Mouse (Mus musculus) embryonic facial prominence, embryonic 11.5 days (tissue): ENCODE data around the gene Fryl. TPM values are rescaled to one million over a fixed set of nuclear protein-coding genes. Genes with fewer than 3 reads are reported as not detected.

Experiments
- ATAC-seq: fragments of 200-750 bp; cut with Nextera tagmentation; replicated peaks from 2 replicates; pipeline ENCODE4 v1.8.0; 2017; ENCODE audit warnings: low read depth; ENCODE audit not compliant: insufficient number of reproducible peaks, low FRiP score, low TSS enrichment
- DNase-seq: peaks from one replicate; pipeline ENCODE4 v3.0.0-alpha.2; 2015; ENCODE audit warnings: low spot score
- H3K27ac ChIP-seq: fragments of 300-500 bp; sonication (generic); replicated peaks from 2 replicates; pipeline ENCODE4 v1.5.1; 2014; ENCODE audit warnings: mild to moderate bottlenecking, low read depth, low read length, control low read depth
- H3K27me3 ChIP-seq: fragments of 300-500 bp; sonication (generic); 2 replicates; pipeline ENCODE4 v1.6.1; 2014; ENCODE audit warnings: mild to moderate bottlenecking, low read length, moderate library complexity, mixed read lengths; ENCODE audit not compliant: control insufficient read depth, insufficient read depth
- H3K36me3 ChIP-seq: fragments of 300-500 bp; sonication (generic); replicated peaks from 2 replicates; pipeline ENCODE4 v1.6.1; 2014; ENCODE audit warnings: low read depth, mild to moderate bottlenecking, low read length, moderate library complexity, mixed read lengths; ENCODE audit not compliant: control insufficient read depth, insufficient read depth
- H3K4me1 ChIP-seq: fragments of 300-500 bp; sonication (generic); 2 replicates; pipeline ENCODE4 v1.6.1; 2014; ENCODE audit warnings: low read length, mixed read lengths; ENCODE audit not compliant: control insufficient read depth, insufficient read depth
- H3K4me2 ChIP-seq: fragments of 300-500 bp; sonication (generic); 2 replicates; pipeline ENCODE4 v1.6.1; 2014; ENCODE audit warnings: low read depth, mild to moderate bottlenecking, control low read depth, low read length, moderate library complexity
- H3K4me3 ChIP-seq: fragments of 300-500 bp; sonication (generic); 2 replicates; pipeline ENCODE4 v1.5.1; 2014; ENCODE audit warnings: low read depth, low read length, control low read depth
- H3K9ac ChIP-seq: fragments of 300-500 bp; sonication (generic); replicated peaks from 2 replicates; pipeline ENCODE4 v1.6.1; 2014; ENCODE audit warnings: mild to moderate bottlenecking, control low read depth, low read length
- H3K9me3 ChIP-seq: fragments of 300-500 bp; sonication (generic); replicated peaks from 2 replicates; pipeline ENCODE4 v1.6.1; 2016; ENCODE audit warnings: mild to moderate bottlenecking, low read length, inconsistent platforms, mixed read lengths; ENCODE audit not compliant: control insufficient read depth
- WGBS: fragments of 180-500 bp; shearing (Covaris S2); extraction: QIAGEN DNeasy Blood & Tissue Kit; methylation state at CpG from one replicate; pipeline ENCODE4 v1.1.7; 2014; 5-methylcytosine and 5-hydroxymethylcytosine counted together
- polyA plus RNA-seq: library from polyadenylated mRNA; unstranded; fragments of >200 nt; fragmentation: Nextera tagmentation; extraction: Ambion mirVana; gene quantifications from 2 replicates; pipeline ENCODE4 v1.2.1, GENCODE M21; 2014

Fryl gene
- polyA plus RNA-seq, 1 experiment from 2014 or later: 25.7 TPM

DNA sequence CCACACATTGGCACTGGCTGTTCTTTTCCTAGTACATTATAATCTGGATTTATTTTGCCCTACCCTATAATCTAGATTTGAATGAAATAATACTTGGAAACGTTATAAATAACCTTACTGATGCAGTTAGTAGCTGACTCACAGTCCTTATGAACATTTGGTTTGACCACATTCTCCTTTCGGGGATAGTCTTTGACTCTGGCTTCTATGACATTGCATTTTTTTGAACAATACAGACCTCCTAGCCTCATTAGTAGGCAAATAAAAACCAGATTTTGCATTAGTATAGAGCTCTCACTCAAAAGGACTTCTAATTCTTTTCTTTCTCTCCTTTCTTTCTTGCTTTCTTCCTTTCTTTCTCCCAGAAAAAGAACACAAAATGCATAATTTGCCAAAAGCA lies 33.5 kb upstream of the Fryl start:
- no peak overlapping the region for H3K27ac ChIP-seq
- ATAC-seq (no peak), DNase-seq (no peak)
- H3K4me3 ChIP-seq: no peak overlapping the region
- H3K9ac ChIP-seq: no peak overlapping the region
- no peaks in the 10 kb centered on the region for H3K4me1 ChIP-seq
- H3K9me3 ChIP-seq: no peaks in the 10 kb centered on the region
- WGBS: 65% methylated on average over 2 of the region's 2 CpGs
- H3K4me2 ChIP-seq: no peak overlapping the region
- no peaks in the 10 kb centered on the region for H3K27me3 ChIP-seq
- no peaks in the 10 kb centered on the region for H3K36me3 ChIP-seq

DNA sequence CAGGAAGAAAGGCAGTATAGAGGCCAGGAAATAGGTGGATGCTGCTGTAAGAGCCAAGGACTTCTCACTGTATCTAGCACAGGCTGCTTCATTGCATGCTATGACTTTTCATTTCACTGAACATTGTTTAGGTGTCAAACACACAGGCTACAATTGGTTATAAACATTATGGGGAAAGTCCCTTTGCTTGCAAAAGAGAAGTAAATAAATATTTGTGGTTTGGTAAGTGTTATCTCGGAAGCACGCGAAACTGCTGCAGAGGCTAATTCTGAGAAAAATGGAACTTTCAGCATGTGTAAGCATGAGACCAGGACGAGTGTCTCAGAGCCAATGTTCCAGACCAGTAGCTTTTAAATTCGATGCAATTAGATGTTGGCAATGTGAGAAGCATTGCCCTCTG lies 30.2 kb upstream of the Fryl start:
- ATAC-seq (no peak), DNase-seq (no peak)
- H3K4me3 ChIP-seq: no peak overlapping the region
- no peak overlapping the region for H3K27ac ChIP-seq
- no peaks in the 10 kb centered on the region for H3K36me3 ChIP-seq
- H3K4me2 ChIP-seq: no peak overlapping the region
- WGBS: 84% methylated on average over 5 of the region's 5 CpGs
- no peaks in the 10 kb centered on the region for H3K27me3 ChIP-seq
- no peaks in the 10 kb centered on the region for H3K4me1 ChIP-seq
- no peaks in the 10 kb centered on the region for H3K9me3 ChIP-seq
- no peak overlapping the region for H3K9ac ChIP-seq

DNA sequence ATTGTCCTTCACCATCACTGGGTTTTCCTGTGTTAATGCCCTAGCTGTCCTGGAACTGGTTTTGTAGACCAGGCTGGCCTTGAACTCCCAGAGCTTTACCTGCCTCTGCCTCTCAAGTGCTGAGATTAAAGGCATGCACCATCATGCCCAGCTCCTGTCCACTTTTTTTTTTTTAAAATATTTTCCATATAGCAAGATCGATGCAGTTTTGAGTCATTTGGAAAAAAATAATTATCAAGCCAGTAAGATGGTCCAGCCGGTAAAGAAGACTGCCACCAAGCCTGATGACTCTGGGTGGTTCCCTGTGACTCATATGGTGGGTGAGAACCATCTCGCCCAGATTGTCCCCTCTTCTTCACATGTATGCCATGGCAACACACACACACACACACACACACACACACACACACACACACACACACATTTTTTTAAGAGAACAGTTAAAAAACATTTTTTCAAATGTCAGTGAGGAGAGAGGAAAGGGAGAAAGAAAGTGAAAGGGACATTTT lies 29.1 kb upstream of the Fryl start:
- no peak for ATAC-seq
- H3K4me2 ChIP-seq: no peak overlapping the region
- 84% methylated on average over 3 of the region's 3 CpGs for WGBS
- no peaks in the 10 kb centered on the region for H3K9me3 ChIP-seq
- H3K27me3 ChIP-seq: no peaks in the 10 kb centered on the region
- H3K27ac ChIP-seq: no peak overlapping the region
- H3K4me1 ChIP-seq: no peaks in the 10 kb centered on the region
- DNase-seq: no peak
- no peak overlapping the region for H3K9ac ChIP-seq
- H3K36me3 ChIP-seq: no peaks in the 10 kb centered on the region
- no peak overlapping the region for H3K4me3 ChIP-seq

DNA sequence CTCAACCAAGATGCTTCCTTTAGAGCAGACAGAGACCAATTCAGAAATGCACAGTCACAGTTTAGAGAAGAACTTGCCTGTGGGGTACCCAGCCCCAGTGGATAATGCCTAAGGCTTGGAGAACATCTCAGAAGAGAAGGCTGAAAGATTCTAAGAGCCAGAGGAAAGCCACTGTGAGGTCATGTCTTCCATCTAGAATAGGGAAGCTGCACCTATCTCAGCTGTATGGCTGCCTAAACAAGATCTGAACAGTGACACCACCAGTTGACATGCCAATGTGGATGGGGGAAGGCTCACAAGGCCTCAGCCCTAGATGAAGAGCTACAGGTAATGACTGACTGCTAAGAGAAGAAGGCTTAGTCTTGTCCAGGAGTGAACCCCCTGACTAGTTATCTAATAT lies 27.6 kb upstream of the Fryl start:
- no peaks in the 10 kb centered on the region for H3K9me3 ChIP-seq
- no peak overlapping the region for H3K4me2 ChIP-seq
- no peak overlapping the region for H3K9ac ChIP-seq
- H3K27ac ChIP-seq: no peak overlapping the region
- no peaks in the 10 kb centered on the region for H3K36me3 ChIP-seq
- no peak overlapping the region for H3K4me3 ChIP-seq
- H3K4me1 ChIP-seq: no peaks in the 10 kb centered on the region
- ATAC-seq (no peak), DNase-seq (no peak)
- no peaks in the 10 kb centered on the region for H3K27me3 ChIP-seq

DNA sequence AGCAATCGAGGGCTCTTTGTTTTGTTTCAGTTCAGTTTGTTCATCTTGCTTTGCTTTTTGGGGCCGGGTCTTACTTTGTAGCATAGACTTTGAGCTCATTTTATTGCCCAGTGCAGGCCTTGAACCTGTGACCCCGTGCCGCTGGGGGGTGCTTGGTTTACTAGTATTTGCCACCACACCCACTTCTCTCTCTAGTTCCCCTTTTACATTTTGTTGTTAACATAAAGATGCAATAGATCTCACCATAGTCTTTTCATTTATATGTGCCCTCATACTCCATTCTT lies 24.1 kb upstream of the Fryl start:
- H3K9me3 ChIP-seq: no peaks in the 10 kb centered on the region
- no peaks in the 10 kb centered on the region for H3K36me3 ChIP-seq
- no peak overlapping the region for H3K27ac ChIP-seq
- no peak for ATAC-seq
- no peak overlapping the region for H3K4me3 ChIP-seq
- H3K9ac ChIP-seq: no peak overlapping the region
- H3K4me1 ChIP-seq: no peaks in the 10 kb centered on the region
- WGBS: 72% methylated on average over 4 of the region's 4 CpGs
- no peak overlapping the region for H3K4me2 ChIP-seq
- no peak for DNase-seq
- H3K27me3 ChIP-seq: no peaks in the 10 kb centered on the region

DNA sequence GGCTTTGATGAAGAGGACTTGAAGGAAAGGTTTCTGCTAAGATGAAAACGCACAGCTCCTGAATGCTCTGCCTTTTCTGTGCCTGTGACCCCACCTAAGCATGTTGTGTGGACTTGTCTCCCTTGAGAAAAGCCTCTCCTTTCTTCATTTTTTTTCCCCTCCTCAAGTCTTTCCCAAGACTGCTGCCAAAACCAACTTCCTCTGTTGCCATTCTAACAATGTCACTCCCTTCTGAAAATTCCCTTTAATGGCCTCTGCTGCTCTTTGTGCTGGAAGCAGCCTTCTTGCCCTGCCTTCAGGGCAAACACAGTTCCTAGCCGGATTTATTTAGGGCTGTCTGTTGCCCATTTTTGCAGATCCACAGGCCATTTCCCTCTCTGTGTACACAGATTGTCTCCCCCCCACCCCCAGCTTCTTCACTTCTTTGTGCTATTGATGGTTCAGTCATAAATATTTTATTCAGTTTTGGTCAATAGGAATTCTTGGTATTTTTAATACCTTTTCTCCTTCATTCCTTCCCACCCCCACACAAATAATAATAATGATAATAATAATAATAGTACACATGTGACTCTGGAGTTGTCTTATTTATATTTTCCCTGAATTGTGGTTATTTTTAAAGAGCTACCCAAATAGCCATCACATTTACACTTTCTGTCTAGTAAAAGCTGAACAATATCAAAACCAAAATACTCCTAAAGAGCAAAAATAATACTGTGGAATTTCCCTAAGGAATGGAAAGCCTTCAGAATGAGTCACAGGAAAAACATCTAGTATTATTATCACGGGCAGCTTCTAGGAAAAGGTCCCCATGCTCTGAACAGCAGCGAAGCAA lies 23.5 kb upstream of the Fryl start:
- no peak overlapping the region for H3K4me3 ChIP-seq
- no peak overlapping the region for H3K9ac ChIP-seq
- H3K27me3 ChIP-seq: no peaks in the 10 kb centered on the region
- H3K4me2 ChIP-seq: no peak overlapping the region
- no peak for ATAC-seq
- no peaks in the 10 kb centered on the region for H3K4me1 ChIP-seq
- DNase-seq: no peak
- H3K36me3 ChIP-seq: no peaks in the 10 kb centered on the region
- WGBS: 45% methylated on average over 4 of the region's 4 CpGs
- H3K27ac ChIP-seq: no peak overlapping the region
- no peaks in the 10 kb centered on the region for H3K9me3 ChIP-seq

DNA sequence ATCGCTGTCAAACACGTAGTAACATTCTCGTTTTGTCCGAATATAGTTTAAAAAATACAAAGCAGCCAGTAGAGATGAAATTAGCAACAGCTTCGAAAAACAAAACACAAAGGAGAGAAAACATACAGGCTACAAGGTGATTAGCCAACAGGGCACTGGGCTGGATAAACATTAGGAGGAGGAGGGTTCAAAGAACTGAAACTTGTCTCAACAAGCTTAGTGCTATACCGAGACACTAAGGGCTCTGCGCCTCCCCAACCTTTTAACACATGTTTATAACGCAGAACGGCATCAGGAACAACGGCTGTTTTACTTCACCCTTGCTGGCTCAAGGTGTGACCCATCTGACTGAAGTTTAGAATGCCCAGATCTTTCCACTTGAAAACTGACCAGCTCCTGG lies 22.8 kb upstream of the Fryl start:
- no peak overlapping the region for H3K4me2 ChIP-seq
- WGBS: 61% methylated on average over 10 of the region's 10 CpGs
- no peaks in the 10 kb centered on the region for H3K27me3 ChIP-seq
- no peak overlapping the region for H3K4me3 ChIP-seq
- H3K4me1 ChIP-seq: no peaks in the 10 kb centered on the region
- H3K9me3 ChIP-seq: no peaks in the 10 kb centered on the region
- ATAC-seq (no peak), DNase-seq (no peak)
- no peak overlapping the region for H3K27ac ChIP-seq
- H3K36me3 ChIP-seq: no peaks in the 10 kb centered on the region
- H3K9ac ChIP-seq: no peak overlapping the region

DNA sequence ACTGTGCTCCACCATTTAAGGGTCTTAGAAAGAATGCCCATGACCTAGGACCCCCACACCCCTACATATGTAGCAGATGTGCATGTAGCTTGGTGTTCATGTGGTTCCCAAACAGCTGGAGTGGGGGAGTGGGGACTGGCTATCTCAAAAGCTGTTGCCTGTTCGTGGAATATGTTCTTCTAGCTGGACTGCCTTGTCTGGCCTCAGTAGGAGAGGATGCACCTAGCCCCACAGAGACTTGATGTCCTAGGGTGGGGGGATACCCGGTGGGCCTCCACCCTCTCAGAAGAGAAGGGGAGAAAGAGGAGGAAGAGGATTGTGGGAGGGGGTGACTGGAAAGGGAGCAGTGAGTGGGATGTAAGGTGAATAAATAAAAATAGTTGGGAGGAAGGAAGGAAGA lies 18.5 kb upstream of the Fryl start:
- Histone ChIP-seq H3K27ac (no peak overlapping the region), H3K4me1 (no peaks in the 10 kb centered on the region), H3K4me3 (no peak overlapping the region), H3K36me3 (no peaks in the 10 kb centered on the region), H3K9ac (no peak overlapping the region), H3K4me2 (no peak overlapping the region), H3K9me3 (no peaks in the 10 kb centered on the region), H3K27me3 (no peaks in the 10 kb centered on the region)
- ATAC-seq (no peak), DNase-seq (no peak)
- 79% methylated on average over 2 of the region's 2 CpGs for WGBS
